Mouse (Mus musculus): ENCODE results near the gene Tmem256. TPM values are rescaled to one million over a fixed set of nuclear protein-coding genes. Genes with fewer than 3 reads are reported as not detected.

Gene Tmem256
- polyA plus RNA-seq (2014; fragmentation: Nextera tagmentation; extraction: Ambion mirVana): 354 and 512 TPM in 2 replicates

- H3K27me3 ChIP-seq (ENCODE audit: control insufficient read depth, insufficient read depth, low read length): 0 out of 2 replicates have a peak, but pooled peaks cover 2% of the 10 kb centered on the region
- peak; percentile 90 for ATAC-seq (ENCODE audit: low FRiP score, low TSS enrichment)
- peak within 1 kb of the TSS; percentile 98 for H3K4me2 ChIP-seq (replicated peaks; ENCODE audit: low read depth, low read length)
- peak within 1 kb of the TSS; percentile 83 for H3K27ac ChIP-seq (ENCODE audit: low read depth, low read length)
- peaks cover 4% of the 10 kb centered on the region; the same call in 1 of the 2 replicates for H3K36me3 ChIP-seq (ENCODE audit: control insufficient read depth, insufficient read depth, low read length)
- H3K9me3 ChIP-seq (ENCODE audit: control insufficient read depth, low read length): no peaks in the 10 kb centered on the region
- H3K4me1 ChIP-seq (ENCODE audit: control insufficient read depth, insufficient read depth, low read length): peaks cover 46% of the 10 kb centered on the region
- WGBS: under 1% methylated on average over 34 of the region's 34 CpGs
- peak within 1 kb of the TSS; percentile 73 for H3K4me3 ChIP-seq (ENCODE audit: low read length)
- H3K9ac ChIP-seq (ENCODE audit: low read depth, low read length): peak within 1 kb of the TSS; percentile 79
Measured at GRCm38 (mm10) chr11:69837952-69838713, at the start of gene Tmem256. Gene Tmem256, plus strand, starts transcription at chr11:69838514.

GRCm38 (mm10) chr11:69789431-69789830 lies 48.9 kb upstream of the Tmem256 start:
- H3K4me3 ChIP-seq (ENCODE audit: low read length): no peak overlapping the region
- WGBS: 29% methylated on average over 5 of the region's 5 CpGs
- no peaks in the 10 kb centered on the region for H3K36me3 ChIP-seq (ENCODE audit: control insufficient read depth, insufficient read depth, low read length)
- ATAC-seq (ENCODE audit: low FRiP score, low TSS enrichment): 0 out of 2 replicates have a peak, but pooled peaks have one; percentile 32
- no peak overlapping the region for H3K4me2 ChIP-seq (replicated peaks; ENCODE audit: low read depth, low read length)
- H3K9me3 ChIP-seq (ENCODE audit: control insufficient read depth, low read length): no peaks in the 10 kb centered on the region
- no peak overlapping the region for H3K9ac ChIP-seq (ENCODE audit: low read depth, low read length)
- H3K27me3 ChIP-seq (ENCODE audit: control insufficient read depth, insufficient read depth, low read length): no peaks in the 10 kb centered on the region
- no peaks in the 10 kb centered on the region for H3K4me1 ChIP-seq (ENCODE audit: control insufficient read depth, insufficient read depth, low read length)
- no peak overlapping the region for H3K27ac ChIP-seq (ENCODE audit: low read depth, low read length)

- Histone ChIP-seq H3K9ac (ENCODE audit: low read depth, low read length) (no peak overlapping the region), H3K4me2 (replicated peaks; ENCODE audit: low read depth, low read length) (no peak overlapping the region), H3K27me3 (ENCODE audit: control insufficient read depth, insufficient read depth, low read length) (peaks cover 4% of the 10 kb centered on the region), H3K27ac (ENCODE audit: low read depth, low read length) (no peak overlapping the region), H3K36me3 (ENCODE audit: control insufficient read depth, insufficient read depth, low read length) (no peaks in the 10 kb centered on the region), H3K4me1 (ENCODE audit: control insufficient read depth, insufficient read depth, low read length) (no peaks in the 10 kb centered on the region; the same call in 1 of the 2 replicates), H3K9me3 (ENCODE audit: control insufficient read depth, low read length) (no peaks in the 10 kb centered on the region), H3K4me3 (ENCODE audit: low read length) (no peak overlapping the region)
- 71% methylated on average over 5 of the region's 5 CpGs for WGBS
- no peak for ATAC-seq (ENCODE audit: low FRiP score, low TSS enrichment)
Measured at GRCm38 (mm10) chr11:69791420-69791819, 46.9 kb upstream of the Tmem256 start.

GRCm38 (mm10) chr11:69793429-69793828 lies 44.9 kb upstream of the Tmem256 start:
- H3K9ac ChIP-seq (ENCODE audit: low read depth, low read length): no peak overlapping the region
- H3K27me3 ChIP-seq (ENCODE audit: control insufficient read depth, insufficient read depth, low read length): peaks cover 10% of the 10 kb centered on the region
- WGBS: 57% methylated on average over 5 of the region's 5 CpGs
- H3K27ac ChIP-seq (ENCODE audit: low read depth, low read length): no peak overlapping the region
- H3K4me3 ChIP-seq (ENCODE audit: low read length): no peak overlapping the region
- H3K36me3 ChIP-seq (ENCODE audit: control insufficient read depth, insufficient read depth, low read length): no peaks in the 10 kb centered on the region
- H3K4me2 ChIP-seq (replicated peaks; ENCODE audit: low read depth, low read length): no peak overlapping the region
- no peaks in the 10 kb centered on the region; the same call in 1 of the 2 replicates for H3K4me1 ChIP-seq (ENCODE audit: control insufficient read depth, insufficient read depth, low read length)
- H3K9me3 ChIP-seq (ENCODE audit: control insufficient read depth, low read length): no peaks in the 10 kb centered on the region
- no peak for ATAC-seq (ENCODE audit: low FRiP score, low TSS enrichment)

- peak within 1 kb of the TSS; percentile 54 for H3K4me3 ChIP-seq (ENCODE audit: low read length)
- peaks cover 13% of the 10 kb centered on the region for H3K4me1 ChIP-seq (ENCODE audit: control insufficient read depth, insufficient read depth, low read length)
- 2% methylated on average over 52 of the region's 52 CpGs for WGBS
- H3K36me3 ChIP-seq (ENCODE audit: control insufficient read depth, insufficient read depth, low read length): no peaks in the 10 kb centered on the region
- no peaks in the 10 kb centered on the region for H3K9me3 ChIP-seq (ENCODE audit: control insufficient read depth, low read length)
- peak within 1 kb of the TSS; percentile 94 for H3K4me2 ChIP-seq (replicated peaks; ENCODE audit: low read depth, low read length)
- peak within 1 kb of the TSS; percentile 42; the same call in 1 of the 2 replicates for H3K27ac ChIP-seq (ENCODE audit: low read depth, low read length)
- peaks cover 10% of the 10 kb centered on the region for H3K27me3 ChIP-seq (ENCODE audit: control insufficient read depth, insufficient read depth, low read length)
- peak within 1 kb of the TSS; percentile 62 for H3K9ac ChIP-seq (ENCODE audit: low read depth, low read length)
- peak; percentile 95 for ATAC-seq (ENCODE audit: low FRiP score, low TSS enrichment)
Measured at GRCm38 (mm10) chr11:69795168-69795982, 42.9 kb upstream of the Tmem256 start, which contains the start of gene Chrnb1. Gene Chrnb1, minus strand, starts transcription at chr11:69795943.

GRCm38 (mm10) chr11:69795983-69796435 lies 42.3 kb upstream of the Tmem256 start:
- Histone ChIP-seq H3K4me2 (replicated peaks; ENCODE audit: low read depth, low read length) (peak overlapping the region; percentile 94), H3K4me3 (ENCODE audit: low read length) (peak overlapping the region; percentile 54), H3K36me3 (ENCODE audit: control insufficient read depth, insufficient read depth, low read length) (no peaks in the 10 kb centered on the region), H3K9ac (ENCODE audit: low read depth, low read length) (peak overlapping the region; percentile 62; the same call in 1 of the 2 replicates), H3K27me3 (ENCODE audit: control insufficient read depth, insufficient read depth, low read length) (peaks cover 10% of the 10 kb centered on the region), H3K4me1 (ENCODE audit: control insufficient read depth, insufficient read depth, low read length) (peaks cover 13% of the 10 kb centered on the region), H3K9me3 (ENCODE audit: control insufficient read depth, low read length) (no peaks in the 10 kb centered on the region), H3K27ac (ENCODE audit: low read depth, low read length) (no peak overlapping the region)
- 2% methylated on average over 13 of the region's 13 CpGs for WGBS
- no peak for ATAC-seq (ENCODE audit: low FRiP score, low TSS enrichment)

- no peak overlapping the region for H3K27ac ChIP-seq (ENCODE audit: low read depth, low read length)
- no peaks in the 10 kb centered on the region for H3K9me3 ChIP-seq (ENCODE audit: control insufficient read depth, low read length)
- peaks cover 20% of the 10 kb centered on the region for H3K27me3 ChIP-seq (ENCODE audit: control insufficient read depth, insufficient read depth, low read length)
- H3K4me2 ChIP-seq (replicated peaks; ENCODE audit: low read depth, low read length): no peak overlapping the region
- no peak overlapping the region for H3K4me3 ChIP-seq (ENCODE audit: low read length)
- peaks cover 26% of the 10 kb centered on the region for H3K4me1 ChIP-seq (ENCODE audit: control insufficient read depth, insufficient read depth, low read length)
- no peak overlapping the region for H3K9ac ChIP-seq (ENCODE audit: low read depth, low read length)
- 80% methylated on average over 7 of the region's 7 CpGs for WGBS
- ATAC-seq (ENCODE audit: low FRiP score, low TSS enrichment): no peak
- no peaks in the 10 kb centered on the region for H3K36me3 ChIP-seq (ENCODE audit: control insufficient read depth, insufficient read depth, low read length)
Measured at GRCm38 (mm10) chr11:69797924-69798323, 40.4 kb upstream of the Tmem256 start.

GRCm38 (mm10) chr11:69799394-69800137 lies 38.7 kb upstream of the Tmem256 start:
- Histone ChIP-seq H3K36me3 (ENCODE audit: control insufficient read depth, insufficient read depth, low read length) (no peaks in the 10 kb centered on the region), H3K27me3 (ENCODE audit: control insufficient read depth, insufficient read depth, low read length) (peaks cover 32% of the 10 kb centered on the region), H3K4me1 (ENCODE audit: control insufficient read depth, insufficient read depth, low read length) (peaks cover 41% of the 10 kb centered on the region), H3K27ac (ENCODE audit: low read depth, low read length) (no peak overlapping the region), H3K4me2 (replicated peaks; ENCODE audit: low read depth, low read length) (peak overlapping the region; percentile 94), H3K9me3 (ENCODE audit: control insufficient read depth, low read length) (no peaks in the 10 kb centered on the region), H3K4me3 (ENCODE audit: low read length) (peak overlapping the region; percentile 48), H3K9ac (ENCODE audit: low read depth, low read length) (0 out of 2 replicates have a peak overlapping the region, but pooled peaks have one; percentile 76)
- WGBS: 22% methylated on average over 11 of the region's 12 CpGs
- ATAC-seq (ENCODE audit: low FRiP score, low TSS enrichment): no peak

Measured in kidney, embryonic 14.5 days (tissue).